Mouse (Mus musculus): ENCODE measurements around the gene Snrnp40. TPM values are rescaled to one million over a fixed set of nuclear protein-coding genes. Genes with fewer than 3 reads are reported as not detected.

Snrnp40 gene
- polyA plus RNA-seq (2014; fragmentation: Illumina TruSeq; extraction: RNeasy Lipid Tissue Mini Kit (QIAGEN cat#74804); ENCODE audit: low read depth, low replicate concordance) = 13.6 TPM

GRCm38 (mm10) chr4:130359486-130360237 lies at the start of gene Snrnp40, which contains the start of gene Zcchc17:
Gene Snrnp40, plus strand, starts transcription at chr4:130360132.
Gene Zcchc17, minus strand, starts transcription at chr4:130359943.

Other genes with a start within 250 kb of the Snrnp40 start
- gene Hcrtr1, start 220.8 kb upstream of the Snrnp40 start, polyA plus RNA-seq (2014; fragmentation: Illumina TruSeq; extraction: RNeasy Lipid Tissue Mini Kit (QIAGEN cat#74804); ENCODE audit: low read depth, low replicate concordance) = not detected
- gene Tinagl1, start 185.0 kb upstream of the Snrnp40 start, polyA plus RNA-seq (2014; fragmentation: Illumina TruSeq; extraction: RNeasy Lipid Tissue Mini Kit (QIAGEN cat#74804); ENCODE audit: low read depth, low replicate concordance) = 16.1 TPM
- not detected for gene Gm853, start 137.7 kb upstream of the Snrnp40 start, polyA plus RNA-seq (2014; fragmentation: Illumina TruSeq; extraction: RNeasy Lipid Tissue Mini Kit (QIAGEN cat#74804); ENCODE audit: low read depth, low replicate concordance)
- not detected for gene Serinc2, start 80.9 kb upstream of the Snrnp40 start, polyA plus RNA-seq (2014; fragmentation: Illumina TruSeq; extraction: RNeasy Lipid Tissue Mini Kit (QIAGEN cat#74804); ENCODE audit: low read depth, low replicate concordance)
- 28.1 TPM for gene Fabp3, start 51.5 kb upstream of the Snrnp40 start, polyA plus RNA-seq (2014; fragmentation: Illumina TruSeq; extraction: RNeasy Lipid Tissue Mini Kit (QIAGEN cat#74804); ENCODE audit: low read depth, low replicate concordance)
- not detected for gene Gm10570, start 51.5 kb upstream of the Snrnp40 start, polyA plus RNA-seq (2014; fragmentation: Illumina TruSeq; extraction: RNeasy Lipid Tissue Mini Kit (QIAGEN cat#74804); ENCODE audit: low read depth, low replicate concordance)
- 39.0 TPM for gene Zcchc17, start 189 bp upstream of the Snrnp40 start, polyA plus RNA-seq (2014; fragmentation: Illumina TruSeq; extraction: RNeasy Lipid Tissue Mini Kit (QIAGEN cat#74804); ENCODE audit: low read depth, low replicate concordance)
- gene Nkain1, start 214.0 kb downstream of the Snrnp40 start, polyA plus RNA-seq (2014; fragmentation: Illumina TruSeq; extraction: RNeasy Lipid Tissue Mini Kit (QIAGEN cat#74804); ENCODE audit: low read depth, low replicate concordance) = not detected

Data from adrenal gland, adult 10 weeks (tissue).